Mouse (Mus musculus) thymus, postnatal 36 days (tissue): ENCODE measurements around the gene Dyrk4.
A peak's percentile ranks its signal among the peaks of the same experiment; 100 is the strongest.

ENCODE experiments used
- DNase-seq, 2 experiments: peaks; one replicate each; pipeline ENCODE4 v3.0.0; 2022; ENCODE audit warnings: mixed read lengths in 2 of 2

Gene Dyrk4

DNA sequence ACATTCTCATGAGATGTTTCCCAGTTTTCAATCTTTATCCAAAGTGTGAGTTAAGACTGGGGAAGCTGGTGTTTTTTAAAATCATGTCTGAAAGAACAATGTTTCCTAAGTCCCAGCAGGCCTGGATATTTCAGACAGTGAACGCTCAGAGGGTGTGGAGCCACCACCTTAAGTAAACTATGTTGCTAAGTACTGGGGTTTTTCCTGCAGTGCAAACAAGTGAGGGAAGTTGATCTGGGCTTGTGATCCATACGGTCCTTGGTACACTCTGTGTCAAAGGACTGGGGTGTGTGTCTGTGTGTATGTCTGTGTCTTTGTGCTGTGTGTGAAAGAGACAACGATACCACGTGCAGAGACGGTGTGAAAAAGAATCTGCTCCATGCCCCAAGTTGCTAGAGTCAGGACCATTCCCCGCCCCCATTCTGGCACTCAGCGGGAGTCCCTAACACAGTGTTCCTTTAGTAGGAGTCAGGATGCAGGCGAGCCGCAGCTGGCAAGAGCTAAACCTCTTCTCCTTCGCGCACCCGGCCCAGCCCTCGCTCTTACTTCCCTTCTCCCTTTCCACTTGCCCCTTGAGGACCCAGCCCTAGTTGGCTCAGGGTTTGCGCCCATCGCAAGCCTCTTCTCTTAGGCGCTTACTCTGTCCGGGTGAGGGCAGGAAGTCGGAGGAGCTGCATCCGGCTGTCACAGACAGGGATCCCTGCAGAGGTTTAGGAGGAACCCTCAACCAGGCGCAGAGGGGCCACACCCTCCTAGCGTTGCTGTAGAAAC lies at the start of gene Dyrk4:
TSS of gene Dyrk4 (minus strand) at position 729 of the 771 bp plus-strand sequence.
- DNase-seq: peak; percentile 23

GRCm38 (mm10) chr6:126966241-126967026 lies 44.8 kb upstream of the Dyrk4 start:
- DNase-seq: no peak

- DNase-seq: no peak
Measured at GRCm38 (mm10) chr6:126963426-126963825, 41.8 kb upstream of the Dyrk4 start.

- no peak for DNase-seq
Measured at GRCm38 (mm10) chr6:126962709-126963108, 41.1 kb upstream of the Dyrk4 start.

GRCm38 (mm10) chr6:126961371-126962018 lies 39.9 kb upstream of the Dyrk4 start:
- no peak for DNase-seq

DNA sequence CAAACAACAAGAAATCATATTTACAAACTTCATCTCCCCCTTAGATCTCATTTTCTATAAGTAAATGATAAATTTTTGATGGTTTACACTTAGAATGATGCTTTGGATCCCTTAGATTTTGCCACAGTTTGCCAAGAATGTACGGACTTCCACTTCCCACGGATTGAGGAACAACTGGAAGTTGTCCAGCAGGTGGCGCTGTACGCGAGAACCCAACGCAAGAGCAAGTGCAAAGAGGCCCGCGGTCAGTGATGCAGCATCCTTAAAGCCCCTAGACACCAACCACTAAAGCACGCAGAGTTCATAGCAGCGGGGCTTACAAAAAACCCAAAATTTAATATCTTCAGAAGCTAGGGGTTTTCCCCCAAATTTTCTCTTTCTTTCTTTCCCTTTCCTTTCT lies 34.1 kb upstream of the Dyrk4 start:
- peak; percentile 56 to 63 for DNase-seq

DNA sequence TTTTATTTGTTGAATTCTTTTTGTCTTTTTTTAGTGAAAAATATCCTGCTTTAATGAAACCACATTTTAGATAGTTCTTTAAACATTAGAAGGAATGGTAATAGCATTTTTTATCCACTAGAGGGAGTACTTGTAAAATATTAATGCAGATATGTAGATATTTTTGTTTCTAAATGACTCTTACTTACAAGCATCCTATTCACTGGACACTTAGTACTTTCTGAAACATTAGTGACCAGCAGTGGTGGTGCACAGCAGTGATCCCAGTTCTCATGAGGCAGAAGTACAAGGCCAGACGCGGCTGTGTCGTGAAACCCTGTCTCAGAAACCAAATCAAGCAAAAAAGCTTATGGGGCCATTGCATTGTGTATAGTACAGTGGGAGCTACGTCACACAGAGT lies 26.7 kb upstream of the Dyrk4 start:
- DNase-seq: no peak

- no peak for DNase-seq
Measured at GRCm38 (mm10) chr6:126940451-126940850, 18.8 kb upstream of the Dyrk4 start.

DNA sequence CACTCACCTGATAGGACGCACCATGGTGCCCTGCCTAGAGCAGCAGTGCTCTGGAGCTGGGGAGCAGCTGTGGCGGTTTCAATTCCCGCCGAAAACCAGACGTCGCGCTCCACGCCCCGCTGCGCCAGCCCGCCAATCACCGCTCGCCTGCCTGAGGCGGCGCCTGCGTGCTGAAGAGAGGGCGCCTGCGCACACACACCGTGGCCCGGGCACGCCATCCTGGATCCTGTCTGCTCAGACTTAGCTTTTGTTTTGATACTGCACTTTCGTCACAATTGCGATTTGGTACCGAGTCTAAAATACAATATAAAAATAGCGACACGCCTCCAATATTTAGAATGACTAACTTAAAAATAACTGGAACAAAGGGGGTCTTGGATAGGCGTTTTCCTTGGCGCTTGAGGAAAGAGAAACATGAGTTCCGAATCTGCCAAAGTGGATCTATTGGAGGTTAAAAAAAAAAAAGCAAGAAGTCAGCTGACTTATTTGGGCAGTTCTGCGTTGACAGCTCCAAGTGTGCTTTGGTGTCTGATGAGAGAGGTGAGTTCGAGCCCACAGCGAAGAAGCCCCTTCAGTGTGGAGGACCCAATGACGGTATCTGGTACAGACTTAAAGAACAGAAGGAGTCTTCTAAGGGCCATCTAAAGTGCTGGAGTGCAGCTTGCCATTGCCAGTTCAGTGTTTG lies 18.0 kb upstream of the Dyrk4 start, which contains the start of the genes Rad51ap1 and D6Wsu163e:
TSS of gene Rad51ap1 (minus strand) at position 101 of the 685 bp plus-strand sequence.
TSS of gene D6Wsu163e (plus strand) at position 476 of the 685 bp plus-strand sequence.
- DNase-seq: peak; percentile 92 to 95

DNA sequence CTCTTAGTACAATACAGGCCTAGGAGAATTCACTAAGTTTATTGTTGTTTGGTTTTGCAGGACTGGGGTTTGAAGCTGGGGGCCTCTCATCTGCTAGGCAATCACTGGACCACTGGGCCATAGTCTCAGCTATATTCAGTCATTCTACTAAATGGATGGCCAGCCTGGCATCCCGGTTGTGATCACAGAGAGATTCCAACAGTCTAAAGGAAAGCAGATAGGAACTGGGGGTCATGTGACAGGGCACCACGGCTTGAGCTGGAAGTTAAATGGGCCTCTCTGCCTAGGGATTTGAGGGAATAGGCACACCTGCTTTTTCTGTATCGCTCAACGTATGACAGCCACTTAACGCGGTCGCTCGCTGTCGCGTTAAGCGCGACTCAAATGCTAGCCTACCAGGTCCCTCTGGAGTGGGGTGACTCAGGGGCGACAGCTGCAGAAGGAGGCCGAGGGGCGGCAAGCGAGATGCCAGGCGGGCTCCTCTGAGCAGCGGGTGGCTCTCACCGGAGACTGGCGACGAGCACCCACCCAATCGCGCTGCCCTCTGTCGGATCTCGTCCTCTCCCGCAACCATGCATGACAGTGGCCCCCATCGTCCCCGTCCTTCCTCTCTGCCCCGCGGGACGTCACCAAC lies 17.3 kb upstream of the Dyrk4 start:
- DNase-seq: no peak

- no peak for DNase-seq
Measured at GRCm38 (mm10) chr6:126938047-126938446, 16.4 kb upstream of the Dyrk4 start.

GRCm38 (mm10) chr6:126932896-126933295 lies 11.3 kb upstream of the Dyrk4 start:
- DNase-seq: no peak

GRCm38 (mm10) chr6:126914928-126915327 lies 6.7 kb downstream of the Dyrk4 start:
- DNase-seq: no peak

GRCm38 (mm10) chr6:126910727-126911126 lies 10.9 kb downstream of the Dyrk4 start:
- no peak for DNase-seq

DNA sequence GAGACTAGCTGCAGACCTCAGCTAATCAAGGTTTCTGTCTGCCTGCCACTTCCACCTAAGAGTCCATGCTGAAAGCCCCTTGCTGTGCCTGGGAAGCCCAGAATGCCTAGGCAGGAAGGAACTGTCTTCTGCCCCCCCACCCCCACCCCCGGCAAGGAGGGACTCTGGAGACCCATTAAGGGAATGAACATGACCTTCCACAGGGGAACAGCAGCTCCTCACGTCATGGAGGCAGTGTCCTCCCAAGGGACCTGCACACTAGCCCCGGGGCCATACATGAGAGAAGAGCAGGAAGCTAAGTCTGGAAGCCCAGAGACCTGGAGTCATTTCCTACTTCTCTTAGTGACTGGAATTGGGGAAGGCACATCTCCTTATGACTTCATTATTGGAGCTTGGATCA lies 13.8 kb downstream of the Dyrk4 start:
- no peak for DNase-seq

DNA sequence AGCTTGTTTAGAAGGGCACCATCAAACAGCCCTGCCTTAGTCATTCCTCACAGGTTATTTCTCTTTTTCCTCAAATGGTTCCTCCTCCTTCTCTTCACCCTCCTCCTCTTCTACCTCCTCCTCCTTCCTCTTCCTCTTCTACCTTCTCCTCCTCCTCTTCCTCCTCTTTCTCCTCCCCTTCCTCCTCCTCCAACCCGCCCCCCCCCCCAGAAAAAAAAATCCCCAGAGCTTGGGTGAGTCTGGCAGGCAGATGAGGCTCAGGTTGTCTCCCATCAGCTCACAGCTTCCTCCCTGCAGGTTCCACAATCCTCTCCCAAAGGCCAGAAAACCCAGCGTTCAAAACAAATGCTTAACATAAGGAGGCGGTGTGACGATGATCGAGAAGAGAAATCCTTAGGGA lies 14.3 kb downstream of the Dyrk4 start:
- no peak for DNase-seq

DNA sequence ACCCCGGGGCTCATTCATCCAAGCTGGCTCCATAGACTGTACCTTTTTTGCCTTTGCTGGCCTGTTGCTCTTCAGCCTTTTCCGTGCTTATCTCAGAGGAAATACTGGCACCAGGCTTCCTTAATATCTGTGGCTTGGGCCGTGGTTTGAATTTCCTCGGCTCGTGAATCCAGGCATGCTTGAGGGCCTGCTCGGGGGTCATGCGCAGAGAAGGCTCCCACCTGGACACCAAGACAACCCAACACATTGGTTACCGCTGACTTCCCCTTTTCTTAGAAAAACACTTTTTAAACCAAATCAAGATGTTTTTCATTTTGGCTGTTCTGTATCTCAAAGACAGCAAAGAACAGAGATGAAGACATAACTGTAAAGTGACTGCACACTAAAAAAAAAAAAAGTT lies 44.5 kb downstream of the Dyrk4 start:
- no peak for DNase-seq

GRCm38 (mm10) chr6:126852881-126853280 lies 68.8 kb downstream of the Dyrk4 start, which contains the start of gene Akap3:
Akap3 (plus strand) TSS chr6:126853098.
- no peak for DNase-seq

GRCm38 (mm10) chr6:126848712-126849704 lies 72.6 kb downstream of the Dyrk4 start, which contains the start of gene Ndufa9:
Ndufa9 (minus strand) TSS chr6:126849136.
- peak; percentile 92 to 94 for DNase-seq

DNA sequence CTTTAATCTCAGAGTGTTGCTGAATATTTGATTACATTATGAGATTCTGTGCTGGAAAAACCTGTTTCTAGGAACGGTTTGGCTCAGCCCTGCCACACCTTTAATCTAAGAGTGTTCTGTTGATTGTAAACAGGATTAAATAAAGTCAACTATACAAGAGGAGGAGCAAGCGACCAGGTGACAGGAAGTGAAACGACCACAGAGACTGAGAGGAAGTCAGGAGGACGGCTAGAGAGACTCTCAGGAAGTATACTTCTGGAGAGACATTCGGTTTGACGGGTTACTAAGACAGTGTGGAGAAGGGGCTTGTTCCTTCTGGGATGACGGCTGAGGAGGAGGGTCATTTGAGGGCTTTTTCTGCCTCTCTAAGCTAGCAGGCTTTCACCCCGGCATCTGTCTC lies 85.0 kb downstream of the Dyrk4 start:
- DNase-seq: no peak
